In the genomic region with DNA sequence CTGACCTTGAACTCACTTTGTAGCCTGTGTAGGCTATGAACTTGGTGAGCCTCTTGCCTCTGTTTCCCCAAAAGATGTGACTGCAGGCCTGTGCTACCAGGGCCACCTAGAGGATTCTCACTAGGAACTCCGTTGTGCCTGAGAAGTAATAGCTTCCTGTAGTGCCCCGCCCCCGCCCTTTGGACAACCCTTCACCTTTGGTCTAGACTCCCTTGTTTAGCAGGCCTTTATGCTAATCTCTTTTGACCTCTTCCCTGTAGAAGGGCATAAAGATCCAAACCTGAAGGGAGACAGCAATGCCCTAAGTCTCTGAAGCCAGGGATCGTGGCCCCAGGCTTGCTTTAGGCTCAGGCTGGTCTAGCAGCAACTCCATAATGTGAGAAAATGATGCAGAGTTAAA, we compare ENCODE assay signal across 15 mouse cellular contexts. TPM values are rescaled to one million over a fixed set of nuclear protein-coding genes. Genes with fewer than 3 reads are reported as not detected.
"Had no signal": no experiment of that assay in that cellular context is flagged by ENCODE, and none has a peak within 500 bp of the region (broad histone marks: within the 10 kb centered on the region; RNA-seq: fewer than 3 reads in every experiment).

No protein-coding gene starts in this region.

- H3K4me3 ChIP-seq: limb, embryonic 12.5 days; liver, embryonic 13.5 days; midbrain, embryonic 10.5 days; midbrain, embryonic 15.5 days; neural tube, embryonic 13.5 days had no signal

- H3K9ac ChIP-seq: limb, embryonic 12.5 days; liver, embryonic 13.5 days; midbrain, embryonic 15.5 days; neural tube, embryonic 13.5 days had no signal

- H3K9me3 ChIP-seq: limb, embryonic 12.5 days; liver, embryonic 13.5 days; midbrain, embryonic 10.5 days; midbrain, embryonic 15.5 days; neural tube, embryonic 13.5 days had no signal

- H3K4me1 ChIP-seq: limb, embryonic 12.5 days; midbrain, embryonic 15.5 days; neural tube, embryonic 13.5 days had no signal

- H3K36me3 ChIP-seq: limb, embryonic 12.5 days; liver, embryonic 13.5 days; midbrain, embryonic 10.5 days; midbrain, embryonic 15.5 days; neural tube, embryonic 13.5 days had no signal

- H3K27ac ChIP-seq: kidney, postnatal 0 days; limb, embryonic 12.5 days; liver, embryonic 13.5 days; midbrain, embryonic 10.5 days; midbrain, embryonic 15.5 days; neural tube, embryonic 13.5 days had no signal

- DNase-seq: liver, embryonic 13.5 days had no signal

- H3K4me2 ChIP-seq: limb, embryonic 12.5 days; liver, embryonic 13.5 days; midbrain, embryonic 15.5 days; neural tube, embryonic 13.5 days had no signal

- H3K27me3 ChIP-seq: limb, embryonic 12.5 days; liver, embryonic 13.5 days; midbrain, embryonic 15.5 days; neural tube, embryonic 13.5 days had no signal

RNA-seq across cellular contexts. Expression of a gene that starts 5.0 kb away (rescaled TPM):
- total RNA-seq: megakaryocyte progenitor cell, adult 5-6 weeks; monocyte, adult 5-6 weeks had no signal
- polyA plus RNA-seq: intestine, embryonic 14.5 days had no signal

RNA-seq across cellular contexts. Expression of a gene that starts 28.9 kb away (rescaled TPM):
- total RNA-seq: layer of hippocampus, adult 18-20 months; layer of hippocampus, postnatal 36 days; left cerebral cortex, adult 8-10 months; left cerebral cortex, postnatal 36 days; megakaryocyte progenitor cell, adult 5-6 weeks; monocyte, adult 5-6 weeks had no signal
- polyA plus RNA-seq: intestine, embryonic 14.5 days; limb, embryonic 12.5 days; liver, embryonic 13.5 days; lung, adult 2 months; lung, postnatal 0 days; midbrain, embryonic 10.5 days; midbrain, embryonic 15.5 days; neural tube, embryonic 13.5 days had no signal

RNA-seq across cellular contexts. Expression of a gene that starts 38.3 kb away (rescaled TPM):
- total RNA-seq: megakaryocyte progenitor cell, adult 5-6 weeks; monocyte, adult 5-6 weeks had no signal
